Mouse (Mus musculus) cerebellum, adult 2 months (tissue): Measurements from ENCODE around the gene Nsd1. TPM values are rescaled to one million over a fixed set of nuclear protein-coding genes. Genes with fewer than 3 reads are reported as not detected.

Source experiments
- DNase-seq, 2 experiments: peaks; one replicate each; pipeline ENCODE4 v3.0.0; 2021
- H3K27ac ChIP-seq: fragments of 200-500 bp; 2 replicates; pipeline ENCODE4 v1.5.1; 2012; ENCODE audit warnings: low read length, control low read depth, inconsistent platforms; ENCODE audit not compliant: insufficient read depth
- H3K27me3 ChIP-seq: fragments of 200-500 bp; 2 replicates; pipeline ENCODE4 v1.6.1; 2012; ENCODE audit warnings: inconsistent platforms, mild to moderate bottlenecking, low read length, moderate library complexity; ENCODE audit not compliant: control insufficient read depth, insufficient read depth
- H3K4me1 ChIP-seq: fragments of 200-500 bp; 2 replicates; pipeline ENCODE4 v1.6.1; 2011; ENCODE audit warnings: low read length; ENCODE audit not compliant: control insufficient read depth, insufficient read depth
- H3K4me3 ChIP-seq: fragments of 200-500 bp; replicated peaks from 2 replicates; pipeline ENCODE3; 2011; ENCODE audit warnings: mild to moderate bottlenecking, low read depth, low read length, control low read depth; ENCODE audit not compliant: insufficient read depth
- CTCF ChIP-seq: fragments of 200-500 bp; IDR thresholded peaks from 2 replicates; pipeline ENCODE4 v1.5.1; 2011; ENCODE audit warnings: low read depth, mild to moderate bottlenecking, control low read depth, low read length, moderate library complexity, borderline replicate concordance; ENCODE audit not compliant: insufficient read depth
- POLR2A ChIP-seq: fragments of 200-500 bp; IDR thresholded peaks from 2 replicates; pipeline ENCODE4 v1.6.1; 2011; ENCODE audit warnings: low read length, control low read depth, borderline replicate concordance; ENCODE audit not compliant: insufficient read depth
- whole genome bisulfite sequencing: fragments of 180-500 bp; shearing (Covaris S2); methylation state at CpG from one replicate; pipeline ENCODE4 v1.1.7; 2018; 5-methylcytosine and 5-hydroxymethylcytosine counted together
- polyA plus RNA-seq: library from polyadenylated mRNA; depleted of rRNA; stranded (reverse); fragments of >200 nt; gene quantifications from 2 replicates; pipeline ENCODE4 v1.2.3, GENCODE M21; 2012

Gene Nsd1
- polyA plus RNA-seq, 1 experiment, result 47.5 TPM

DNA sequence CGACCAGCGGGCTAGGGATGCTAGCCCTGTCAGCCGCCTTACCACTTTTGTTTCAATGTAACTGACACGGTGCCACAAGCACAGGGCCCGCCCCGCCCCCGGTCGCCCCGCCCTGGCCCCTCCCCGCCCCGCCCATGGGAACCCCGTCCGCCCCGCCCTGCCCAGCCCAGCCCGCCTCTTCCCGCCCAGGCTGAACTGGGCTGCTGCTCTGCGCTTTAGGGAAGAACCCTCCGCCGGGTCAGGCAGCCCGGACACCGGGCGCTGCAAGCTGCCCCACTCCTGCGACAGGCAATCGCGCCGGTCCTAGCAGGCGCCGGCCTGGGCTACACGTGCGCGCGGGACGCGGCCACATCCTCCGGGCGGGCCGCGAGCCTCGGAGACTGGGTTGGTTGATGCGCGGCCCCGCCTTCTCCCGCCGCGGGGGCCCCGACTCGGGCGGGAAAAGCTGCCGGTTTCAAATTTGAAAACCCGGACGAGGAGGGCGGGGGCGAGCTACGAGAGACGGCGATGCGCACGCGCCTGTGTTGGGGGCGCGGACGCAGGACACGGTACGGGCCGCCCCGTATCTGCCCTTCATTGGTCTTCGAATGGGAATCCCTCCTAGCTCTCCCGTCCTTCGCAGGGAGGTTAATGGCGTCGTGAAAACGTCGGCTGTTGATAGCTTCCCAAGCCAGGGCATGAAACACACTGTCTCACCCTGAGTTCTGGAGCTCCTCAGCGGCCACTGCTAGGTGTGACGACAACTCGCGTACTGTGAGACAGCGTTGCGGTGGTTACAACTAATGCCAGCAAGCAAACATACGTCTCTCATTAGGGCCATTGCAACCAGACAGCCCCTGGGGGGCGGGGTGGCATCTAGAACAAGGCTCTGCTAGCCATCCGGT lies 120.3 kb downstream of the Nsd1 start, which contains the start of gene Mxd3:
Gene Mxd3, minus strand, starts transcription at position 141 of the 884 bp plus-strand sequence.
- peak; percentile 69 to 79 for DNase-seq
- peak within 1 kb of the TSS; percentile 67 for H3K4me3 ChIP-seq
- under 1% methylated on average over 79 of the region's 82 CpGs for WGBS
- no peak within 1 kb of the TSS for H3K27ac ChIP-seq
- 0 out of 2 replicates have a peak, but pooled peaks have one; percentile 27 for TF ChIP-seq CTCF
- TF ChIP-seq POLR2A, result no peak
- peaks cover 8% of the 10 kb centered on the region for H3K4me1 ChIP-seq
- no peaks in the 10 kb centered on the region for H3K27me3 ChIP-seq

DNA sequence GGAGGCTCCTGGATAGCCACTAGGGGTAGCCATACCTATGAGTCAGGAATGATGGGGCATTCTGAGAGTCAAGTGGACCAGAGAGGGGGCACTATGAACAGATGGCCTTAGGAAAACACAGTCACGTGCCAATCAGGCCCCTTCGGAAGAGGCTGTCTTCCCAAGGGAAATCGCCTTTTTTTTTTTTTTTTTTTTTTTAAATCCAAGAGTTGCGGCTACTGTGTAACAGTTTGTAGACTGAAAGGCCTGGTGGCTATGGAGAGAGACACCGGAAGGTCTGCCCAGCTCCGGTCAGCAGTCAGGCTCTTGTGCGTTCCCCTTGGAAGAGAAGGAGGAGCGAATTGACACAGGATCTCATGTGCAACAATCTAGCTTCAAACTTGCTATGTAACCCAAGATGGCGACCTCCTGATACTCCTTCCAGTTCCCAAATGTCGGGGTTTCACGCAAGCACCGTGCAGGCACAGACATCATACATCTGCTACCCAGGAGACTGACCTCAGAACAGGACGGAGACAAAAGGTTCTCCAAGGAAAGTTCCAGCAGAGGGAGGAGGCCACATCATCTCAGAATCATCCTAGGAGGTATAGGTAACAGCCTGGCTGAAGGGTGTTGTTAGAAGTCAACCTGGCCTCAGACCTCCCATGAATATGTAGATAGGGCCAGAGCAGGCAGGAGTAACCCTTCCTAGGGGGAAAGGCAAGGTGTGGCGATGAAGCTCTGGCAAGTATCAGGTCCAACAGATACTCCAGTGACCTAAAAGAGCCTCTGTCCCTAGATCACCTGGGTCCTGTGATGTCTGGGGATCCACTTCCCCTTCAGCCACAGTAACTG lies 121.2 kb downstream of the Nsd1 start:
- Histone ChIP-seq H3K4me1 (peaks cover 8% of the 10 kb centered on the region), H3K27me3 (no peaks in the 10 kb centered on the region), H3K4me3 (peak overlapping the region; percentile 67), H3K27ac (no peak overlapping the region)
- WGBS, result 36% methylated on average over 14 of the region's 14 CpGs
- TF ChIP-seq POLR2A (no peak), CTCF (no peak; the same call in 1 of the 2 replicates)
- DNase-seq, result no peak

DNA sequence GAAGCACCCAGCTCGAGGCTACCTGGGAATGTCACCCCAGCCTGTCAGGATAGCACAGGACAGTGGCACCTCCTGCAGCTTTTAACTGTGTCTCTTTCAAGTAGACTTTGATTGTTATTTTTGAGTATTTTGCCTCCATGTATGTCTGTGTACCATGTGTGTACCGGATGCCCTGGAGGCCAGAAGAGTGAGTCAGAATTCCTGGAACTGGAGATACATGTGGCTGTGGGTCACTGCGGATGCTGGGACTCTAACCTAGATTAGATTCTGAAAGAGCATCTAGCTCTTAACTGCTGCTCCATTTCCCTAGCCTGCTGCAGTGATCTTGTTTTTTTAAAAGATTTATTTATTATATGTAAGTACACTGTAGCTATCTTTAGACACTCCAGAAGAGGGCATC lies 122.7 kb downstream of the Nsd1 start:
- WGBS, result 84% methylated on average over 3 of the region's 3 CpGs
- H3K4me1 ChIP-seq, result peaks cover 4% of the 10 kb centered on the region
- no peak for DNase-seq
- no peak overlapping the region for H3K27ac ChIP-seq
- no peaks in the 10 kb centered on the region for H3K27me3 ChIP-seq
- H3K4me3 ChIP-seq, result no peak overlapping the region
- TF ChIP-seq CTCF (no peak), POLR2A (no peak)

DNA sequence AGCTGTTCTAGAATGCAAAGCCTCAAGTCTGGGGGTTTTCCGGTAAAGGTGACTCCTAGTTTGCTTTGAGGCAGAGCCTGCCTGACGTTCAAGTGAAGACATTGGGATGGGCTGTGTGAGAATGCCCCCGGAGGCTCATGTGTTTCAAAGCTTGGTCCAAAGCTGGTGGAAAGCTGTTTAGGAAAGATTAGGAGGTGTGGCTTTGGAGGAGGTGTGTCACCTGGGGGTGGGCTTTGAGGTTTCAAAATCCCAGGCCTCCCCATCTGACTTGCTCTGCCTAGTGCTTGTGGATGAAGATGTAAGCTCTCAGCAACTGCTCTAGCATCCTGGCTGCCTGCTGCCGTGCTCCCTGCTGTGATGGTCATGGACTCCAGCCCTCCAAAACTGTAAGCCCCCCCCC lies 126.1 kb downstream of the Nsd1 start:
- Histone ChIP-seq H3K4me3 (no peak overlapping the region), H3K27me3 (no peaks in the 10 kb centered on the region), H3K27ac (no peak overlapping the region), H3K4me1 (peaks cover 3% of the 10 kb centered on the region; the same call in 1 of the 2 replicates)
- TF ChIP-seq CTCF (no peak), POLR2A (no peak)
- 89% methylated on average over 4 of the region's 4 CpGs for WGBS
- DNase-seq, result no peak

DNA sequence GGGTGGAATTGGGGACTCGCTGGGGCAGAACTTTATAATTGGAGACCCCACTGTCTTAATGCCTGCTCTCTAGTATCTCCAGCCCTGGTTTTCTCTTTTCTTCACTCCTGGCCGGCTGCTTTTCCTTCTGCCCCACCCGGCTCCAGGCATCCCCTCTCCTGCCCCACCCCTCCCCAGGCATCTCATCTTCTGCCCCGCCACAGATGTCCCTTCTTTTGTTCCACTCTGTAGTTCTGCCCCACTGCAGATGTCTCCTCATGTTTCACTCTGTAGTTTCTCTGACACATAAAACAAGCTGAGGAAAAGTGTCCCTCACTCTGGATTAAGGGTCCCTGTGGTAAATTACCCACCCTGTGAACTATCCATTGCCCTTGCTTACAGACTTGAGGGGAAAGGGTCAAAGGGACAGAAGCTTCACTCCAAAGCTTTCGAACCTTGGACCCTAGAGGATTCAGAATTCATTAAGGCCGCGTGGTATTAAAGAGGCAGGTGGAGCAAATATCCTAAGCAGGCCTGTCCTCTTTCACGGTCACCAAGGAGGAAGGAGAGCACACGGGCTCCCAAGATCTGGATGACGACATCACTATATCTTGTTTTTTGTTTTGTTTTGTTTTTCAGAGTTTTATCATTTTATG lies 127.9 kb downstream of the Nsd1 start:
- Histone ChIP-seq H3K4me1 (peaks cover 3% of the 10 kb centered on the region; the same call in 1 of the 2 replicates), H3K4me3 (no peak overlapping the region), H3K27ac (no peak overlapping the region), H3K27me3 (no peaks in the 10 kb centered on the region)
- WGBS, result 57% methylated on average over 10 of the region's 10 CpGs
- TF ChIP-seq CTCF (no peak), POLR2A (no peak)
- no peak for DNase-seq

DNA sequence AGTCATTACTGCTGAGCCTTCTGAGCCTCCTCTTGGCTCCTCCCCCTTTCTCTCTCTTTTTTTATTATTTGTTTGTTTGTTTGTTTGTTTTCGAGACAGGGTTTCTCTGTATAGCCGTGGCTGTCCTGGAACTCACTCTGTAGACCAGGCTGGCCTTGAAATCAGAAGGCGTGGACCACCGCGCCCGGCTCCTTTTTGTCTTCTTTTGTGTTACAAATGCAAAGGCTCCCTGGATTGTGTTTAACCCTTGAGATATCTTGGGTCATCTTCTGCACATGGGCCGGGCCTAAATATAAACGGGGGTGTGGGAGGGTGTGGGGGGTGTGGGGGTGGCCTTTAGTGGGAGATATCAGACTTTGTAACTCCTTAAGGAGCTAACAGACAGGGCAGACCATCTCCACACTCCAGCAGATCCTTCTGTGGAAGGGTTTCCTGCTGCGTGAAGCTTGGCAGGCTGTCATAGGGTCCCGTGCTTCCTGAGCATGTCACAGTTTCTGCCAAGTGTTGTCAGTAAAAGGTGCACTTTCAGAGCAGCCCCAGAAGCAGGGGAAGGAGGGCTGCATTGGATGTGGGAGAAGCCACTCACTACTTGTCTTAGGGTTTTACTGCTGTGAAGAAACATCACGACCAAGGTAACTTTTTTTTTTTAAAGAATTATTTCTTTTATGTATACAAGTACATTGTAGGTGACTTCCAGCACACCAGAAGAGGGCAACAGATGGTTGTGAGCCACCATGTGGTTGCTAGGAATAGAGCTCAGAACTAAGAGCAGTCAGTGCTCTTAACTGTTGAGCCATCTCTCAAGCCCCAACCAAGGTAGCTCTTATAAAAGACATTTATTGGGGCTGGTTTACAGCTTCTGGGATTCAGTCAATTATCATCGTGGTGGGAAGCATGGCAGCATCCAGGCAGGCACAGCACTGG lies 128.8 kb downstream of the Nsd1 start:
- no peaks in the 10 kb centered on the region for H3K27me3 ChIP-seq
- peaks cover 3% of the 10 kb centered on the region; the same call in 1 of the 2 replicates for H3K4me1 ChIP-seq
- H3K4me3 ChIP-seq, result no peak overlapping the region
- H3K27ac ChIP-seq, result no peak overlapping the region
- DNase-seq, result no peak
- WGBS, result 25% methylated on average over 12 of the region's 12 CpGs
- TF ChIP-seq CTCF (no peak), POLR2A (no peak)
